Mouse (Mus musculus) embryonic facial prominence, embryonic 11.5 days (tissue): Measurements from ENCODE around the gene Rexo1. TPM values are rescaled to one million over a fixed set of nuclear protein-coding genes. Genes with fewer than 3 reads are reported as not detected.

Source experiments
- ATAC-seq: fragments of 200-750 bp; cut with Nextera tagmentation; replicated peaks from 2 replicates; pipeline ENCODE4 v1.8.0; 2017; ENCODE audit warnings: low read depth; ENCODE audit not compliant: insufficient number of reproducible peaks, low FRiP score, low TSS enrichment
- DNase-seq: peaks from one replicate; pipeline ENCODE4 v3.0.0-alpha.2; 2015; ENCODE audit warnings: low spot score
- H3K27ac ChIP-seq: fragments of 300-500 bp; sonication (generic); replicated peaks from 2 replicates; pipeline ENCODE4 v1.5.1; 2014; ENCODE audit warnings: mild to moderate bottlenecking, low read depth, low read length, control low read depth
- H3K27me3 ChIP-seq: fragments of 300-500 bp; sonication (generic); 2 replicates; pipeline ENCODE4 v1.6.1; 2014; ENCODE audit warnings: mild to moderate bottlenecking, low read length, moderate library complexity, mixed read lengths; ENCODE audit not compliant: control insufficient read depth, insufficient read depth
- H3K36me3 ChIP-seq: fragments of 300-500 bp; sonication (generic); replicated peaks from 2 replicates; pipeline ENCODE4 v1.6.1; 2014; ENCODE audit warnings: low read depth, mild to moderate bottlenecking, low read length, moderate library complexity, mixed read lengths; ENCODE audit not compliant: control insufficient read depth, insufficient read depth
- H3K4me1 ChIP-seq: fragments of 300-500 bp; sonication (generic); 2 replicates; pipeline ENCODE4 v1.6.1; 2014; ENCODE audit warnings: low read length, mixed read lengths; ENCODE audit not compliant: control insufficient read depth, insufficient read depth
- H3K4me2 ChIP-seq: fragments of 300-500 bp; sonication (generic); 2 replicates; pipeline ENCODE4 v1.6.1; 2014; ENCODE audit warnings: low read depth, mild to moderate bottlenecking, control low read depth, low read length, moderate library complexity
- H3K4me3 ChIP-seq: fragments of 300-500 bp; sonication (generic); 2 replicates; pipeline ENCODE4 v1.5.1; 2014; ENCODE audit warnings: low read depth, low read length, control low read depth
- H3K9ac ChIP-seq: fragments of 300-500 bp; sonication (generic); replicated peaks from 2 replicates; pipeline ENCODE4 v1.6.1; 2014; ENCODE audit warnings: mild to moderate bottlenecking, control low read depth, low read length
- H3K9me3 ChIP-seq: fragments of 300-500 bp; sonication (generic); replicated peaks from 2 replicates; pipeline ENCODE4 v1.6.1; 2016; ENCODE audit warnings: mild to moderate bottlenecking, low read length, inconsistent platforms, mixed read lengths; ENCODE audit not compliant: control insufficient read depth
- WGBS: fragments of 180-500 bp; shearing (Covaris S2); extraction: QIAGEN DNeasy Blood & Tissue Kit; methylation state at CpG from one replicate; pipeline ENCODE4 v1.1.7; 2014; 5-methylcytosine and 5-hydroxymethylcytosine counted together
- polyA plus RNA-seq: library from polyadenylated mRNA; unstranded; fragments of >200 nt; fragmentation: Nextera tagmentation; extraction: Ambion mirVana; gene quantifications from 2 replicates; pipeline ENCODE4 v1.2.1, GENCODE M21; 2014

Gene Rexo1
- polyA plus RNA-seq, 1 experiment from 2014 or later: 17.1 TPM

- WGBS: 19% methylated on average over 12 of the region's 12 CpGs
- H3K4me2 ChIP-seq: peak overlapping the region; percentile 93
- peaks cover 6% of the 10 kb centered on the region for H3K4me1 ChIP-seq
- H3K27me3 ChIP-seq: no peaks in the 10 kb centered on the region
- no peaks in the 10 kb centered on the region for H3K9me3 ChIP-seq
- peak; percentile 1; the same call in 1 of the 2 replicates for ATAC-seq
- no peak for DNase-seq
- H3K4me3 ChIP-seq: peak overlapping the region; percentile 90
- H3K36me3 ChIP-seq: no peaks in the 10 kb centered on the region
- H3K9ac ChIP-seq: peak overlapping the region; percentile 86
- H3K27ac ChIP-seq: no peak overlapping the region
These were observed 27.9 kb upstream of the Rexo1 start for GRCm38 (mm10) chr10:80589127-80589878.

- DNase-seq (no peak), ATAC-seq (no peak)
- Histone ChIP-seq H3K4me3 (no peak overlapping the region), H3K4me1 (peaks cover 6% of the 10 kb centered on the region), H3K9me3 (no peaks in the 10 kb centered on the region), H3K27me3 (no peaks in the 10 kb centered on the region), H3K4me2 (peak overlapping the region; percentile 21; the same call in 1 of the 2 replicates), H3K36me3 (peaks cover 2% of the 10 kb centered on the region; the same call in 1 of the 2 replicates), H3K27ac (no peak overlapping the region), H3K9ac (no peak overlapping the region)
- WGBS: 35% methylated on average over 4 of the region's 4 CpGs
These were observed 25.9 kb upstream of the Rexo1 start for GRCm38 (mm10) chr10:80587305-80587657.

- Histone ChIP-seq H3K4me2 (peak overlapping the region; percentile 21), H3K4me3 (no peak overlapping the region), H3K9me3 (no peaks in the 10 kb centered on the region), H3K4me1 (peaks cover 6% of the 10 kb centered on the region), H3K27me3 (no peaks in the 10 kb centered on the region), H3K27ac (0 out of 2 replicates have a peak overlapping the region, but pooled peaks have one; percentile 47), H3K9ac (0 out of 2 replicates have a peak overlapping the region, but pooled peaks have one; percentile 18), H3K36me3 (peaks cover 2% of the 10 kb centered on the region; the same call in 1 of the 2 replicates)
- DNase-seq: no peak
- ATAC-seq: no peak
- 95% methylated on average over 46 of the region's 51 CpGs for WGBS
These were observed 25.3 kb upstream of the Rexo1 start for GRCm38 (mm10) chr10:80586407-80587304.

GRCm38 (mm10) chr10:80585581-80585980 is 24.2 kb upstream of the Rexo1 start:
- DNase-seq (no peak), ATAC-seq (no peak)
- H3K27me3 ChIP-seq: no peaks in the 10 kb centered on the region
- no peak overlapping the region for H3K9ac ChIP-seq
- H3K4me1 ChIP-seq: peaks cover 6% of the 10 kb centered on the region
- H3K36me3 ChIP-seq: peaks cover 2% of the 10 kb centered on the region; the same call in 1 of the 2 replicates
- no peak overlapping the region; the same call in 1 of the 2 replicates for H3K4me2 ChIP-seq
- no peaks in the 10 kb centered on the region for H3K9me3 ChIP-seq
- 93% methylated on average over 8 of the region's 8 CpGs for WGBS
- no peak overlapping the region for H3K4me3 ChIP-seq
- H3K27ac ChIP-seq: no peak overlapping the region

GRCm38 (mm10) chr10:80584642-80585552 is 23.5 kb upstream of the Rexo1 start:
- Histone ChIP-seq H3K9me3 (no peaks in the 10 kb centered on the region), H3K4me2 (no peak overlapping the region; the same call in 1 of the 2 replicates), H3K27me3 (no peaks in the 10 kb centered on the region), H3K9ac (no peak overlapping the region), H3K36me3 (peaks cover 2% of the 10 kb centered on the region; the same call in 1 of the 2 replicates), H3K27ac (no peak overlapping the region), H3K4me1 (peaks cover 6% of the 10 kb centered on the region), H3K4me3 (no peak overlapping the region)
- 79% methylated on average over 12 of the region's 12 CpGs for WGBS
- ATAC-seq (0 out of 2 replicates have a peak, but pooled peaks have one; percentile 11), DNase-seq (no peak)

- no peak overlapping the region for H3K9ac ChIP-seq
- H3K27ac ChIP-seq: no peak overlapping the region
- H3K4me2 ChIP-seq: no peak overlapping the region
- ATAC-seq (no peak), DNase-seq (no peak)
- no peaks in the 10 kb centered on the region for H3K9me3 ChIP-seq
- no peak overlapping the region for H3K4me3 ChIP-seq
- WGBS: 69% methylated on average over 12 of the region's 12 CpGs
- H3K36me3 ChIP-seq: peaks cover 2% of the 10 kb centered on the region; the same call in 1 of the 2 replicates
- H3K4me1 ChIP-seq: peaks cover 4% of the 10 kb centered on the region
- H3K27me3 ChIP-seq: no peaks in the 10 kb centered on the region
These were observed 22.7 kb upstream of the Rexo1 start for GRCm38 (mm10) chr10:80584045-80584488.

- peaks cover 2% of the 10 kb centered on the region; the same call in 1 of the 2 replicates for H3K36me3 ChIP-seq
- WGBS: 86% methylated on average over 5 of the region's 5 CpGs
- no peaks in the 10 kb centered on the region; the same call in none of the 2 replicates for H3K4me1 ChIP-seq
- no peaks in the 10 kb centered on the region for H3K27me3 ChIP-seq
- ATAC-seq (no peak), DNase-seq (no peak)
- H3K9ac ChIP-seq: no peak overlapping the region
- H3K4me2 ChIP-seq: no peak overlapping the region
- no peak overlapping the region for H3K4me3 ChIP-seq
- no peaks in the 10 kb centered on the region for H3K9me3 ChIP-seq
- no peak overlapping the region for H3K27ac ChIP-seq
These were observed 21.7 kb upstream of the Rexo1 start for GRCm38 (mm10) chr10:80583047-80583446.
